Comparison of ENCODE assay signal across 12 mouse cellular contexts in genomic region chr4:117182759-117183096, GRCm38 (mm10). TPM values are rescaled to one million over a fixed set of nuclear protein-coding genes. Genes with fewer than 3 reads are reported as not detected.
DNase-seq lines count a peak whose midpoint lies in the region; ATAC-seq and TF ChIP-seq lines count a peak whose summit lies in the region.
"Not testable (repeated sequence)": the region's sequence is repeated elsewhere in the genome, so short reads cannot be mapped to it uniquely, and the experiment has no call there.
"Had no signal": no experiment of that assay in that cellular context is flagged by ENCODE, and none has a peak within 500 bp of the region (broad histone marks: within the 10 kb centered on the region; RNA-seq: fewer than 3 reads in every experiment).

No protein-coding gene starts in this region.

- H3K4me1 ChIP-seq in embryonic facial prominence, embryonic 15.5 days, result peaks cover 17% of the 10 kb centered on the region
- H3K4me1 ChIP-seq in hindbrain, embryonic 14.5 days (replicated peaks; ENCODE audit: control insufficient read depth, insufficient read depth, low read length); liver, embryonic 16.5 days (ENCODE audit: control insufficient read depth, low read depth, low read length); stomach, embryonic 16.5 days (ENCODE audit: control insufficient read depth, insufficient read depth, low read length): not testable (repeated sequence)
- peaks cover 16% of the 10 kb centered on the region for H3K4me1 ChIP-seq in midbrain, embryonic 15.5 days

- H3K36me3 ChIP-seq in embryonic facial prominence, embryonic 15.5 days, result peaks cover 19% of the 10 kb centered on the region; the same call in 1 of the 2 replicates
- H3K36me3 ChIP-seq in hindbrain, embryonic 14.5 days (replicated peaks; ENCODE audit: control insufficient read depth, insufficient read depth); midbrain, embryonic 15.5 days (replicated peaks); stomach, embryonic 16.5 days (ENCODE audit: control insufficient read depth, insufficient read depth, low read length): not testable (repeated sequence)
- H3K36me3 ChIP-seq in liver, embryonic 16.5 days (ENCODE audit: control insufficient read depth, insufficient read depth), result peaks cover 16% of the 10 kb centered on the region

- peak; percentile 17 for ATAC-seq in Patski
- ATAC-seq in embryonic facial prominence, embryonic 15.5 days (ENCODE audit: insufficient number of reproducible peaks, low FRiP score, low TSS enrichment, low read depth), result peak; percentile 14; the same call in 1 of the 2 replicates
- ATAC-seq in hindbrain, embryonic 14.5 days (ENCODE audit: low FRiP score), result peak; percentile 67
- ATAC-seq in liver, embryonic 16.5 days (ENCODE audit: low read depth), result peak; percentile 57
- peak; percentile 62 for ATAC-seq in midbrain, embryonic 15.5 days (replicated peaks)
- ATAC-seq in stomach, embryonic 16.5 days (ENCODE audit: insufficient read depth, low FRiP score), result peak; percentile 39; the same call in 1 of the 2 replicates

- not testable (repeated sequence) for DNase-seq in Patski (ENCODE audit: low read depth, low spot score); gastrocnemius, adult 2 months; hindbrain, embryonic 14.5 days (ENCODE audit: low spot score); layer of hippocampus, adult 2 months (ENCODE audit: low spot score in 2 of 2)

- peak overlapping the region; percentile 73 for H3K4me3 ChIP-seq in embryonic facial prominence, embryonic 15.5 days (replicated peaks)
- H3K4me3 ChIP-seq in gastrocnemius, adult 2 months, result peak overlapping the region; percentile 72
- peak overlapping the region; percentile 44 for H3K4me3 ChIP-seq in hindbrain, embryonic 14.5 days (replicated peaks; ENCODE audit: low read length)
- H3K4me3 ChIP-seq in layer of hippocampus, adult 2 months, result peak overlapping the region; percentile 79
- peak overlapping the region; percentile 76 for H3K4me3 ChIP-seq in liver, embryonic 16.5 days (ENCODE audit: low read depth, low read length)
- H3K4me3 ChIP-seq in midbrain, embryonic 15.5 days, result peak overlapping the region; percentile 52
- H3K4me3 ChIP-seq in stomach, embryonic 16.5 days (replicated peaks; ENCODE audit: low read length), result peak overlapping the region; percentile 85

- peak overlapping the region; percentile 41 for H3K9ac ChIP-seq in embryonic facial prominence, embryonic 15.5 days
- H3K9ac ChIP-seq in hindbrain, embryonic 14.5 days, result peak overlapping the region; percentile 63
- peak overlapping the region; percentile 50 for H3K9ac ChIP-seq in liver, embryonic 16.5 days (ENCODE audit: low read depth, low read length)
- peak overlapping the region; percentile 63 for H3K9ac ChIP-seq in midbrain, embryonic 15.5 days
- peak overlapping the region; percentile 72 for H3K9ac ChIP-seq in stomach, embryonic 16.5 days (ENCODE audit: low read length)

- TF ChIP-seq CTCF in Patski (IDR thresholded peaks at IDR 0.05); gastrocnemius, adult 2 months (IDR thresholded peaks at IDR 0.05); layer of hippocampus, adult 2 months (conservative IDR thresholded peaks at IDR 0.05): not testable (repeated sequence)

- intact Hi-C loops in gastrocnemius, adult 2 months (cut with DNase I), result not testable (repeated sequence)

- H3K9me3 ChIP-seq in embryonic facial prominence, embryonic 15.5 days (replicated peaks); hindbrain, embryonic 14.5 days (ENCODE audit: control insufficient read depth, low read length); liver, embryonic 16.5 days (replicated peaks; ENCODE audit: control insufficient read depth, low read length); midbrain, embryonic 15.5 days; stomach, embryonic 16.5 days (replicated peaks; ENCODE audit: control insufficient read depth, low read length): not testable (repeated sequence)

- WGBS in embryonic facial prominence, embryonic 15.5 days, result 10% methylated on average over 9 of the region's 9 CpGs
- WGBS in hindbrain, embryonic 14.5 days, result 17% methylated on average over 9 of the region's 9 CpGs
- WGBS in liver, embryonic 16.5 days (ENCODE audit: insufficient replicate concordance), result 9% methylated on average over 9 of the region's 9 CpGs
- WGBS in midbrain, embryonic 15.5 days, result 11% methylated on average over 9 of the region's 9 CpGs
- 14% methylated on average over 9 of the region's 9 CpGs for WGBS in stomach, embryonic 16.5 days

- POLR2A ChIA-PET in Patski (lab: Charles Lee), result not testable (repeated sequence)

- H3K4me2 ChIP-seq in embryonic facial prominence, embryonic 15.5 days (replicated peaks), result peak overlapping the region; percentile 93
- H3K4me2 ChIP-seq in hindbrain, embryonic 14.5 days (replicated peaks), result peak overlapping the region; percentile 78
- H3K4me2 ChIP-seq in liver, embryonic 16.5 days (ENCODE audit: low read depth, low read length), result peak overlapping the region; percentile 65
- H3K4me2 ChIP-seq in midbrain, embryonic 15.5 days, result peak overlapping the region; percentile 93
- peak overlapping the region; percentile 62 for H3K4me2 ChIP-seq in stomach, embryonic 16.5 days (ENCODE audit: low read depth, low read length)

- in situ Hi-C loops in Patski (cut with MboI; ENCODE audit: low pct_unique_long_range_greater_than_20kb), result not testable (repeated sequence)

- CTCF ChIA-PET in Patski (lab: Charles Lee), result not testable (repeated sequence)

- peak overlapping the region; percentile 65 for H3K27ac ChIP-seq in embryonic facial prominence, embryonic 15.5 days (replicated peaks)
- peak overlapping the region; percentile 91 for H3K27ac ChIP-seq in gastrocnemius, adult 2 months
- peak overlapping the region; percentile 72; the same call in 1 of the 2 replicates for H3K27ac ChIP-seq in hindbrain, embryonic 14.5 days
- H3K27ac ChIP-seq in layer of hippocampus, adult 2 months, result peak overlapping the region; percentile 92
- H3K27ac ChIP-seq in liver, embryonic 16.5 days (ENCODE audit: low read length), result peak overlapping the region; percentile 24; the same call in 1 of the 2 replicates
- peak overlapping the region; percentile 79 for H3K27ac ChIP-seq in midbrain, embryonic 15.5 days
- H3K27ac ChIP-seq in stomach, embryonic 16.5 days (ENCODE audit: low read length), result peak overlapping the region; percentile 51

- not testable (repeated sequence) for H3K27me3 ChIP-seq in Patski; embryonic facial prominence, embryonic 15.5 days; hindbrain, embryonic 14.5 days (ENCODE audit: control insufficient read depth, insufficient read depth, low read length); liver, embryonic 16.5 days (ENCODE audit: control insufficient read depth, insufficient read depth, low read depth, low read length); midbrain, embryonic 15.5 days (replicated peaks); stomach, embryonic 16.5 days (ENCODE audit: control insufficient read depth, insufficient read depth, low read length)

RNA-seq across cellular contexts. Expression of gene Kif2c, which starts 0.3 kb away (rescaled TPM):
- 26.4 TPM for polyA plus RNA-seq in Patski (2021)
- 45.8 and 47.5 TPM in 2 replicates for polyA plus RNA-seq in embryonic facial prominence, embryonic 15.5 days (2015; fragmentation: Nextera tagmentation; extraction: Ambion mirVana)
- total RNA-seq in gastrocnemius, adult 2 months (2021), result not detected
- 8.6 and 10.3 TPM in 2 replicates for polyA plus RNA-seq in hindbrain, embryonic 14.5 days (2014; fragmentation: Nextera tagmentation; extraction: Ambion mirVana)
- under 1 TPM; 0.26 to 0.47 TPM for total RNA-seq in layer of hippocampus, adult 2 months (2021)
- polyA plus RNA-seq in liver, embryonic 16.5 days (2015; fragmentation: Nextera tagmentation; extraction: Ambion mirVana), result 26.8 and 28.9 TPM in 2 replicates
- polyA plus RNA-seq in midbrain, embryonic 15.5 days (2015; fragmentation: Nextera tagmentation; extraction: Ambion mirVana), result 8.1 and 10.0 TPM in 2 replicates
- 42.4 and 44.3 TPM in 2 replicates for polyA plus RNA-seq in stomach, embryonic 16.5 days (2015; fragmentation: Nextera tagmentation; extraction: Ambion mirVana)

RNA-seq across cellular contexts. Expression of gene Rps8, which starts 26.7 kb away (rescaled TPM):
- 289 TPM for polyA plus RNA-seq in Patski (2021)
- 934 and 968 TPM in 2 replicates for polyA plus RNA-seq in embryonic facial prominence, embryonic 15.5 days (2015; fragmentation: Nextera tagmentation; extraction: Ambion mirVana)
- total RNA-seq in gastrocnemius, adult 2 months (2021), result 100 to 1,000 TPM; 527 to 622 TPM
- polyA plus RNA-seq in hindbrain, embryonic 14.5 days (2014; fragmentation: Nextera tagmentation; extraction: Ambion mirVana), result 549 and 672 TPM in 2 replicates
- total RNA-seq in layer of hippocampus, adult 2 months (2021), result 100 to 1,000 TPM; 509 to 527 TPM
- 514 and 522 TPM in 2 replicates for polyA plus RNA-seq in liver, embryonic 16.5 days (2015; fragmentation: Nextera tagmentation; extraction: Ambion mirVana)
- 430 and 431 TPM in 2 replicates for polyA plus RNA-seq in midbrain, embryonic 15.5 days (2015; fragmentation: Nextera tagmentation; extraction: Ambion mirVana)
- polyA plus RNA-seq in stomach, embryonic 16.5 days (2015; fragmentation: Nextera tagmentation; extraction: Ambion mirVana), result 671 and 829 TPM in 2 replicates

RNA-seq across cellular contexts. Expression of gene Plk3, which starts 49.0 kb away (rescaled TPM):
- 9.7 TPM for polyA plus RNA-seq in Patski (2021)
- polyA plus RNA-seq in embryonic facial prominence, embryonic 15.5 days (2015; fragmentation: Nextera tagmentation; extraction: Ambion mirVana), result 7.7 and 8.1 TPM in 2 replicates
- total RNA-seq in gastrocnemius, adult 2 months (2021), result under 1 TPM; 0.73 to 0.74 TPM
- 17.4 and 21.7 TPM in 2 replicates for polyA plus RNA-seq in hindbrain, embryonic 14.5 days (2014; fragmentation: Nextera tagmentation; extraction: Ambion mirVana)
- total RNA-seq in layer of hippocampus, adult 2 months (2021), result 1 to 10 TPM; 6.9 to 7.2 TPM
- 2.2 TPM in 2 replicates for polyA plus RNA-seq in liver, embryonic 16.5 days (2015; fragmentation: Nextera tagmentation; extraction: Ambion mirVana)
- 19.1 and 19.3 TPM in 2 replicates for polyA plus RNA-seq in midbrain, embryonic 15.5 days (2015; fragmentation: Nextera tagmentation; extraction: Ambion mirVana)
- polyA plus RNA-seq in stomach, embryonic 16.5 days (2015; fragmentation: Nextera tagmentation; extraction: Ambion mirVana), result 3.4 and 5.0 TPM in 2 replicates

RNA-seq across cellular contexts. Expression of gene Tctex1d4, which starts 56.1 kb away (rescaled TPM):
- 0.21 TPM for polyA plus RNA-seq in Patski (2021)
- 3.0 and 6.1 TPM in 2 replicates for polyA plus RNA-seq in embryonic facial prominence, embryonic 15.5 days (2015; fragmentation: Nextera tagmentation; extraction: Ambion mirVana)
- total RNA-seq in gastrocnemius, adult 2 months (2021), result not detected
- polyA plus RNA-seq in hindbrain, embryonic 14.5 days (2014; fragmentation: Nextera tagmentation; extraction: Ambion mirVana), result 0.82 and 1.6 TPM in 2 replicates
- under 1 TPM in 1 of 2 experiments, not detected in 1; 0.38 TPM for total RNA-seq in layer of hippocampus, adult 2 months (2021)
- polyA plus RNA-seq in liver, embryonic 16.5 days (2015; fragmentation: Nextera tagmentation; extraction: Ambion mirVana), result 0.11 TPM in 1 of 2 replicates, not detected in the other
- polyA plus RNA-seq in midbrain, embryonic 15.5 days (2015; fragmentation: Nextera tagmentation; extraction: Ambion mirVana), result 0.42 TPM in 1 of 2 replicates, not detected in the other
- 0.22 TPM in 1 of 2 replicates, not detected in the other for polyA plus RNA-seq in stomach, embryonic 16.5 days (2015; fragmentation: Nextera tagmentation; extraction: Ambion mirVana)
- total RNA-seq: adrenal gland, adult 8-10 months; gastrocnemius, postnatal 25 days; hematopoietic stem cell, adult 5-6 weeks; left cerebral cortex, postnatal 25 days had no signal

RNA-seq across cellular contexts. Expression of gene Btbd19, which starts 57.2 kb away (rescaled TPM):
- polyA plus RNA-seq in Patski (2021), result 37.2 TPM
- 13.2 and 13.5 TPM in 2 replicates for polyA plus RNA-seq in embryonic facial prominence, embryonic 15.5 days (2015; fragmentation: Nextera tagmentation; extraction: Ambion mirVana)
- total RNA-seq in gastrocnemius, adult 2 months (2021), result 1 to 10 TPM; 2.3 to 2.5 TPM
- 3.1 and 3.2 TPM in 2 replicates for polyA plus RNA-seq in hindbrain, embryonic 14.5 days (2014; fragmentation: Nextera tagmentation; extraction: Ambion mirVana)
- total RNA-seq in layer of hippocampus, adult 2 months (2021), result 10 to 100 TPM; 13.3 to 14.8 TPM
- 1.5 and 1.8 TPM in 2 replicates for polyA plus RNA-seq in liver, embryonic 16.5 days (2015; fragmentation: Nextera tagmentation; extraction: Ambion mirVana)
- polyA plus RNA-seq in midbrain, embryonic 15.5 days (2015; fragmentation: Nextera tagmentation; extraction: Ambion mirVana), result 3.9 and 4.3 TPM in 2 replicates
- polyA plus RNA-seq in stomach, embryonic 16.5 days (2015; fragmentation: Nextera tagmentation; extraction: Ambion mirVana), result 6.5 and 6.6 TPM in 2 replicates

Comparison
In these comparisons a context has a peak if more than half of its experiments do, and no peak if none do; other contexts are left out.
1. ATAC-seq: peak in every context shown above with its lines; median percentile 67 in hindbrain, embryonic 14.5 days; 62 in midbrain, embryonic 15.5 days; 57 in liver, embryonic 16.5 days; 39 in stomach, embryonic 16.5 days; 17 in Patski; 14 in embryonic facial prominence, embryonic 15.5 days.
2. H3K27ac ChIP-seq: peak in every context shown above with its lines; median percentile 92 in layer of hippocampus, adult 2 months; 91 in gastrocnemius, adult 2 months; 79 in midbrain, embryonic 15.5 days; 72 in hindbrain, embryonic 14.5 days; 65 in embryonic facial prominence, embryonic 15.5 days; 51 in stomach, embryonic 16.5 days; 24 in liver, embryonic 16.5 days.